Comparison of ENCODE assay signal across 32 mouse cellular contexts in genomic region chr14:11731223-11731920, GRCm38 (mm10).
DNase-seq lines count a peak whose midpoint lies in the region; ATAC-seq lines count a peak whose summit lies in the region.
"Had no signal": no experiment of that assay in that cellular context is flagged by ENCODE, and none has a peak within 500 bp of the region (broad histone marks: within the 10 kb centered on the region; RNA-seq: fewer than 3 reads in every experiment).

No protein-coding gene starts in this region.

- H3K36me3 ChIP-seq in heart, embryonic 10.5 days: no peaks in the 10 kb centered on the region
- H3K36me3 ChIP-seq in lung, embryonic 16.5 days (ENCODE audit: control insufficient read depth, insufficient read depth, low read length): no peaks in the 10 kb centered on the region
- H3K36me3 ChIP-seq: embryonic facial prominence, embryonic 13.5 days; G1E; heart, embryonic 13.5 days; hindbrain, embryonic 10.5 days; hindbrain, embryonic 15.5 days; lung, embryonic 15.5 days; midbrain, embryonic 12.5 days; neural tube, embryonic 13.5 days had no signal

- peaks cover 14% of the 10 kb centered on the region for H3K4me1 ChIP-seq in heart, embryonic 10.5 days
- H3K4me1 ChIP-seq in lung, embryonic 16.5 days (replicated peaks; ENCODE audit: control insufficient read depth, insufficient read depth, low read length): no peaks in the 10 kb centered on the region; the same call in 1 of the 2 replicates
- H3K4me1 ChIP-seq: hindbrain, embryonic 10.5 days; hindbrain, embryonic 15.5 days; midbrain, embryonic 12.5 days had no signal

- DNase-seq in adrenal gland, adult 2 months: peak; percentile 63
- DNase-seq in adrenal gland, postnatal 25 days: no peak
- peak; percentile 41 for DNase-seq in heart, embryonic 10.5 days (ENCODE audit: low spot score)
- DNase-seq in heart, postnatal 25 days (ENCODE audit: low spot score): no peak
- no peak for DNase-seq in lung, postnatal 25 days (ENCODE audit: low spot score)
- peak; percentile 21 for DNase-seq in yolk sac, embryonic 10.5 days (ENCODE audit: low spot score)
- DNase-seq: cerebellum, adult 18-20 months; cerebellum, postnatal 10 days; gastrocnemius, adult 2 months; gastrocnemius, postnatal 36 days; heart, adult 18-20 months; heart, postnatal 10 days; kidney, adult 11 months; liver; right cerebral cortex, postnatal 4 days; thymus, adult 18-20 months; thymus, postnatal 25 days had no signal

- no peak overlapping the region for H3K4me3 ChIP-seq in heart, embryonic 10.5 days
- H3K4me3 ChIP-seq in lung, embryonic 16.5 days (ENCODE audit: low read length): no peak overlapping the region
- H3K4me3 ChIP-seq: embryonic facial prominence, embryonic 13.5 days; erythroblast, embryonic 14.5 days; gastrocnemius, adult 2 months; heart, embryonic 13.5 days; hindbrain, embryonic 10.5 days; hindbrain, embryonic 15.5 days; lung, embryonic 15.5 days; midbrain, embryonic 12.5 days; neural tube, embryonic 13.5 days had no signal

- H3K9me3 ChIP-seq in heart, embryonic 10.5 days: no peaks in the 10 kb centered on the region
- H3K9me3 ChIP-seq in lung, embryonic 16.5 days (ENCODE audit: control insufficient read depth, low read length): no peaks in the 10 kb centered on the region
- H3K9me3 ChIP-seq: embryonic facial prominence, embryonic 13.5 days; G1E; heart, embryonic 13.5 days; hindbrain, embryonic 15.5 days; lung, embryonic 15.5 days; midbrain, embryonic 12.5 days; neural tube, embryonic 13.5 days had no signal

- 42% methylated on average over 7 of the region's 7 CpGs for WGBS in heart, embryonic 10.5 days
- WGBS in lung, embryonic 16.5 days: 22% methylated on average over 7 of the region's 7 CpGs

- intact Hi-C loops in heart, postnatal 25 days (cut with DNase I): no loop called here

- ATAC-seq in lung, embryonic 16.5 days (ENCODE audit: low read depth): peak; percentile 68; the same call in 1 of the 2 replicates
- ATAC-seq in monocyte, adult 5-6 weeks (replicated peaks; ENCODE audit: insufficient number of reproducible peaks, low FRiP score, low TSS enrichment, poor library complexity, severe bottlenecking): no peak
- ATAC-seq: forebrain, embryonic 16.5 days; inflammation-experienced regulatory T-cells, adult 6 months had no signal

- H3K9ac ChIP-seq in lung, embryonic 16.5 days (ENCODE audit: low read length): no peak overlapping the region
- H3K9ac ChIP-seq: embryonic facial prominence, embryonic 13.5 days; heart, embryonic 13.5 days; hindbrain, embryonic 15.5 days; liver, embryonic 14.5 days; lung, embryonic 15.5 days; midbrain, embryonic 12.5 days; neural tube, embryonic 13.5 days had no signal

- no peaks in the 10 kb centered on the region for H3K27me3 ChIP-seq in heart, embryonic 10.5 days (ENCODE audit: insufficient read depth, poor library complexity, severe bottlenecking)
- no peaks in the 10 kb centered on the region for H3K27me3 ChIP-seq in lung, embryonic 16.5 days (ENCODE audit: control insufficient read depth, insufficient read depth, low read depth, low read length)
- H3K27me3 ChIP-seq: embryonic facial prominence, embryonic 13.5 days; heart, embryonic 13.5 days; hindbrain, embryonic 15.5 days; lung, embryonic 15.5 days; midbrain, embryonic 12.5 days; neural tube, embryonic 13.5 days had no signal

- H3K27ac ChIP-seq in heart, embryonic 10.5 days: no peak overlapping the region
- no peak overlapping the region for H3K27ac ChIP-seq in lung, embryonic 16.5 days (ENCODE audit: low read length)
- H3K27ac ChIP-seq: embryonic facial prominence, embryonic 13.5 days; gastrocnemius, adult 2 months; heart, embryonic 13.5 days; hindbrain, embryonic 10.5 days; hindbrain, embryonic 15.5 days; liver, embryonic 14.5 days; lung, embryonic 15.5 days; midbrain, embryonic 12.5 days; neural tube, embryonic 13.5 days; stomach, postnatal 0 days had no signal

- no peak overlapping the region for H3K4me2 ChIP-seq in lung, embryonic 16.5 days (ENCODE audit: low read depth, low read length)
- H3K4me2 ChIP-seq: embryonic facial prominence, embryonic 13.5 days; heart, embryonic 13.5 days; hindbrain, embryonic 15.5 days; lung, embryonic 15.5 days; midbrain, embryonic 12.5 days; neural tube, embryonic 13.5 days had no signal

Comparison
In these comparisons a context has a peak if more than half of its experiments do, and no peak if none do; other contexts are left out.
1. DNase-seq: peak in adrenal gland, adult 2 months (single experiment), heart, embryonic 10.5 days (single experiment) and yolk sac, embryonic 10.5 days (single experiment); none in adrenal gland, postnatal 25 days (single experiment), heart, postnatal 25 days (single experiment) and lung, postnatal 25 days (single experiment).